7 mouse cellular contexts compared by ENCODE assay signal in genomic region chrX:10117065-10117719, GRCm38 (mm10). TPM values are rescaled to one million over a fixed set of nuclear protein-coding genes. Genes with fewer than 3 reads are reported as not detected.
DNase-seq lines count a peak whose midpoint lies in the region; ATAC-seq and TF ChIP-seq lines count a peak whose summit lies in the region.

TSS of gene Srpx (minus strand) at chrX:10117709.

- no peaks in the 10 kb centered on the region for H3K36me3 ChIP-seq in forebrain, postnatal 0 days (ENCODE audit: insufficient read depth)
- H3K36me3 ChIP-seq in limb, embryonic 12.5 days = no peaks in the 10 kb centered on the region
- no peaks in the 10 kb centered on the region for H3K36me3 ChIP-seq in neural tube, embryonic 14.5 days (ENCODE audit: control insufficient read depth, insufficient read depth, low read length)

- peak within 1 kb of the TSS; percentile 45 for H3K4me2 ChIP-seq in forebrain, postnatal 0 days (ENCODE audit: low read depth)
- peak within 1 kb of the TSS; percentile 56 for H3K4me2 ChIP-seq in limb, embryonic 12.5 days
- peak within 1 kb of the TSS; percentile 46 for H3K4me2 ChIP-seq in neural tube, embryonic 14.5 days (ENCODE audit: low read depth, low read length)

- H3K4me1 ChIP-seq in forebrain, postnatal 0 days (ENCODE audit: insufficient read depth) = no peaks in the 10 kb centered on the region
- H3K4me1 ChIP-seq in limb, embryonic 12.5 days (replicated peaks) = no peaks in the 10 kb centered on the region
- H3K4me1 ChIP-seq in neural tube, embryonic 14.5 days (ENCODE audit: control insufficient read depth, insufficient read depth, low read length) = no peaks in the 10 kb centered on the region

- H3K4me3 ChIP-seq in forebrain, postnatal 0 days (ENCODE audit: low read depth, low read length) = peak within 1 kb of the TSS; percentile 22
- peak within 1 kb of the TSS; percentile 36 for H3K4me3 ChIP-seq in limb, embryonic 12.5 days (replicated peaks)
- peak within 1 kb of the TSS; percentile 24 for H3K4me3 ChIP-seq in neural tube, embryonic 14.5 days (ENCODE audit: low read depth, low read length)

- H3K9me3 ChIP-seq in forebrain, postnatal 0 days (ENCODE audit: low read length) = no peaks in the 10 kb centered on the region
- no peaks in the 10 kb centered on the region for H3K9me3 ChIP-seq in limb, embryonic 12.5 days
- no peaks in the 10 kb centered on the region for H3K9me3 ChIP-seq in neural tube, embryonic 14.5 days (ENCODE audit: control insufficient read depth, low read length)

- no peak for TF ChIP-seq CTCF in forebrain, postnatal 0 days (IDR thresholded peaks at IDR 0.05; ENCODE audit: low read depth)

- WGBS in forebrain, postnatal 0 days = 22% methylated on average over 19 of the region's 19 CpGs
- 13% methylated on average over 19 of the region's 19 CpGs for WGBS in limb, embryonic 12.5 days
- WGBS in neural tube, embryonic 14.5 days = 22% methylated on average over 19 of the region's 19 CpGs

- no peak for DNase-seq in urinary bladder, adult 2 months (ENCODE audit: low spot score)
- no peak for DNase-seq in urinary bladder, postnatal 10 days (ENCODE audit: low spot score)
- no peak for DNase-seq in forebrain, postnatal 0 days
- no peak for DNase-seq in spleen, adult 18-20 months
- DNase-seq in layer of hippocampus, adult 18-20 months (ENCODE audit: low spot score in 2 of 2) = no peak

- peak within 1 kb of the TSS; percentile 31; the same call in 1 of the 2 replicates for H3K9ac ChIP-seq in forebrain, postnatal 0 days
- peak within 1 kb of the TSS; percentile 48 for H3K9ac ChIP-seq in limb, embryonic 12.5 days (replicated peaks)
- H3K9ac ChIP-seq in neural tube, embryonic 14.5 days (replicated peaks; ENCODE audit: low read depth, low read length) = peak within 1 kb of the TSS; percentile 11; the same call in 1 of the 2 replicates

- no peaks in the 10 kb centered on the region for H3K27me3 ChIP-seq in forebrain, postnatal 0 days (ENCODE audit: insufficient read depth, low read length)
- H3K27me3 ChIP-seq in limb, embryonic 12.5 days = 0 out of 2 replicates have a peak, but pooled peaks cover 5% of the 10 kb centered on the region
- no peaks in the 10 kb centered on the region for H3K27me3 ChIP-seq in neural tube, embryonic 14.5 days (ENCODE audit: control insufficient read depth, insufficient read depth, low read length)

- no peak within 1 kb of the TSS for H3K27ac ChIP-seq in forebrain, postnatal 0 days (ENCODE audit: low read depth, low read length)
- H3K27ac ChIP-seq in limb, embryonic 12.5 days = no peak within 1 kb of the TSS
- H3K27ac ChIP-seq in neural tube, embryonic 14.5 days (ENCODE audit: low read depth, low read length) = no peak within 1 kb of the TSS

- ATAC-seq in forebrain, postnatal 0 days = peak; percentile 20; the same call in 1 of the 2 replicates
- peak; percentile 56; the same call in 1 of the 2 replicates for ATAC-seq in limb, embryonic 12.5 days (ENCODE audit: insufficient number of reproducible peaks, insufficient read depth, low FRiP score, low TSS enrichment, low read depth)
- ATAC-seq in neural tube, embryonic 14.5 days (ENCODE audit: low read depth) = peak; percentile 56; the same call in 1 of the 2 replicates

RNA-seq across cellular contexts. Expression of gene Srpx, which starts in this region (rescaled TPM):
- 48.0 and 54.9 TPM in 2 replicates for polyA plus RNA-seq in urinary bladder, adult 2 months (2012; rRNA removed)
- total RNA-seq in forebrain, postnatal 0 days (2014; rRNA removed) = 2.2 and 5.3 TPM in 2 replicates
- 3.3 and 3.5 TPM in 2 replicates for polyA plus RNA-seq in forebrain, postnatal 0 days (2015; fragmentation: Nextera tagmentation; extraction: Ambion mirVana)
- polyA plus RNA-seq in limb, embryonic 12.5 days (2016; fragmentation: Nextera tagmentation; extraction: Ambion mirVana) = 8.7 and 10.6 TPM in 2 replicates
- polyA plus RNA-seq in neural tube, embryonic 14.5 days (2014; fragmentation: Nextera tagmentation; extraction: Ambion mirVana) = 1.8 and 6.1 TPM in 2 replicates
- total RNA-seq in layer of hippocampus, adult 18-20 months (2021) = under 1 TPM; 0.28 to 0.67 TPM
